Mouse (Mus musculus): ENCODE measurements around the gene Bcor. TPM values are rescaled to one million over a fixed set of nuclear protein-coding genes. Genes with fewer than 3 reads are reported as not detected.
A peak's percentile ranks its signal among the peaks of the same experiment; 100 is the strongest.

Bcor gene
- polyA plus RNA-seq, 1 experiment from 2014 or later: 4.2 TPM

GRCm38 (mm10) chrX:12080904-12081740, 79.0 kb downstream of the Bcor start:
- H3K36me3 ChIP-seq (ENCODE audit: control insufficient read depth, insufficient read depth): no peaks in the 10 kb centered on the region
- peak overlapping the region; percentile 69 for H3K9ac ChIP-seq (ENCODE audit: low read depth, low read length)
- ATAC-seq: no peak
- H3K4me3 ChIP-seq (ENCODE audit: low read depth, low read length): peak overlapping the region; percentile 64
- no peaks in the 10 kb centered on the region for H3K4me1 ChIP-seq (replicated peaks; ENCODE audit: control insufficient read depth, insufficient read depth, low read length)
- H3K9me3 ChIP-seq (ENCODE audit: control insufficient read depth): no peaks in the 10 kb centered on the region
- peaks cover 28% of the 10 kb centered on the region for H3K27me3 ChIP-seq (replicated peaks; ENCODE audit: control insufficient read depth, insufficient read depth, low read length)
- H3K27ac ChIP-seq (ENCODE audit: low read depth, low read length): 0 out of 2 replicates have a peak overlapping the region, but pooled peaks have one; percentile 77
- 7% methylated on average over 59 of the region's 61 CpGs for WGBS
- H3K4me2 ChIP-seq (replicated peaks; ENCODE audit: low read depth): peak overlapping the region; percentile 83
- peak; percentile 29 for TF ChIP-seq CTCF (IDR thresholded peaks at IDR 0.05; ENCODE audit: low read depth)

- Histone ChIP-seq H3K9me3 (ENCODE audit: control insufficient read depth) (no peaks in the 10 kb centered on the region), H3K9ac (ENCODE audit: low read depth, low read length) (peak overlapping the region; percentile 69), H3K27me3 (replicated peaks; ENCODE audit: control insufficient read depth, insufficient read depth, low read length) (peaks cover 28% of the 10 kb centered on the region), H3K4me2 (replicated peaks; ENCODE audit: low read depth) (peak overlapping the region; percentile 83), H3K4me3 (ENCODE audit: low read depth, low read length) (peak overlapping the region; percentile 64), H3K4me1 (replicated peaks; ENCODE audit: control insufficient read depth, insufficient read depth, low read length) (no peaks in the 10 kb centered on the region), H3K27ac (ENCODE audit: low read depth, low read length) (peak overlapping the region; percentile 77), H3K36me3 (ENCODE audit: control insufficient read depth, insufficient read depth) (no peaks in the 10 kb centered on the region)
- peak; percentile 41 for ATAC-seq
- TF ChIP-seq CTCF (IDR thresholded peaks at IDR 0.05; ENCODE audit: low read depth): no peak
- under 1% methylated on average over 26 of the region's 97 CpGs for WGBS
Measured at GRCm38 (mm10) chrX:12080095-12080903, 79.9 kb downstream of the Bcor start.

GRCm38 (mm10) chrX:12079309-12080094, 80.7 kb downstream of the Bcor start:
- H3K4me2 ChIP-seq (replicated peaks; ENCODE audit: low read depth): peak overlapping the region; percentile 83
- H3K4me3 ChIP-seq (ENCODE audit: low read depth, low read length): peak overlapping the region; percentile 64
- H3K27me3 ChIP-seq (replicated peaks; ENCODE audit: control insufficient read depth, insufficient read depth, low read length): peaks cover 28% of the 10 kb centered on the region
- H3K36me3 ChIP-seq (ENCODE audit: control insufficient read depth, insufficient read depth): no peaks in the 10 kb centered on the region
- H3K27ac ChIP-seq (ENCODE audit: low read depth, low read length): peak overlapping the region; percentile 77
- no peaks in the 10 kb centered on the region for H3K4me1 ChIP-seq (replicated peaks; ENCODE audit: control insufficient read depth, insufficient read depth, low read length)
- WGBS: 3% methylated on average over 73 of the region's 79 CpGs
- H3K9me3 ChIP-seq (ENCODE audit: control insufficient read depth): no peaks in the 10 kb centered on the region
- H3K9ac ChIP-seq (ENCODE audit: low read depth, low read length): peak overlapping the region; percentile 69
- TF ChIP-seq CTCF (IDR thresholded peaks at IDR 0.05; ENCODE audit: low read depth): no peak
- ATAC-seq: peak; percentile 24; the same call in 1 of the 2 replicates

GRCm38 (mm10) chrX:12079059-12079308, 81.2 kb downstream of the Bcor start:
- no peaks in the 10 kb centered on the region for H3K36me3 ChIP-seq (ENCODE audit: control insufficient read depth, insufficient read depth)
- peaks cover 28% of the 10 kb centered on the region for H3K27me3 ChIP-seq (replicated peaks; ENCODE audit: control insufficient read depth, insufficient read depth, low read length)
- H3K4me2 ChIP-seq (replicated peaks; ENCODE audit: low read depth): peak overlapping the region; percentile 83
- peak overlapping the region; percentile 69; the same call in 1 of the 2 replicates for H3K9ac ChIP-seq (ENCODE audit: low read depth, low read length)
- 4% methylated on average over 20 of the region's 27 CpGs for WGBS
- peak overlapping the region; percentile 77; the same call in 1 of the 2 replicates for H3K27ac ChIP-seq (ENCODE audit: low read depth, low read length)
- ATAC-seq: no peak
- no peak for TF ChIP-seq CTCF (IDR thresholded peaks at IDR 0.05; ENCODE audit: low read depth)
- H3K4me3 ChIP-seq (ENCODE audit: low read depth, low read length): peak overlapping the region; percentile 64
- no peaks in the 10 kb centered on the region for H3K9me3 ChIP-seq (ENCODE audit: control insufficient read depth)
- H3K4me1 ChIP-seq (replicated peaks; ENCODE audit: control insufficient read depth, insufficient read depth, low read length): no peaks in the 10 kb centered on the region

GRCm38 (mm10) chrX:12078195-12079058, 81.7 kb downstream of the Bcor start:
- Histone ChIP-seq H3K4me1 (replicated peaks; ENCODE audit: control insufficient read depth, insufficient read depth, low read length) (no peaks in the 10 kb centered on the region), H3K9me3 (ENCODE audit: control insufficient read depth) (no peaks in the 10 kb centered on the region), H3K27me3 (replicated peaks; ENCODE audit: control insufficient read depth, insufficient read depth, low read length) (peaks cover 26% of the 10 kb centered on the region), H3K9ac (ENCODE audit: low read depth, low read length) (peak overlapping the region; percentile 69), H3K4me2 (replicated peaks; ENCODE audit: low read depth) (peak overlapping the region; percentile 83), H3K27ac (ENCODE audit: low read depth, low read length) (no peak overlapping the region; the same call in 1 of the 2 replicates), H3K36me3 (ENCODE audit: control insufficient read depth, insufficient read depth) (no peaks in the 10 kb centered on the region), H3K4me3 (ENCODE audit: low read depth, low read length) (peak overlapping the region; percentile 64)
- 0 out of 2 replicates have a peak, but pooled peaks have one; percentile 8 for ATAC-seq
- no peak for TF ChIP-seq CTCF (IDR thresholded peaks at IDR 0.05; ENCODE audit: low read depth)
- 3% methylated on average over 66 of the region's 73 CpGs for whole genome bisulfite sequencing

Data from intestine, postnatal 0 days (tissue).